Mouse (Mus musculus) left cerebral cortex, adult 8-10 months (tissue): ENCODE data around the gene Otp. TPM values are rescaled to one million over a fixed set of nuclear protein-coding genes. Genes with fewer than 3 reads are reported as not detected.

Experiments
- total RNA-seq, 4 experiments: library from RNA; stranded (reverse); gene quantifications; 2 replicates each; pipeline ENCODE4 v1.2.4; 2022

Otp gene
- total RNA-seq, 4 experiments from 2014 or later, result 0.17 to 0.84 (median 0.39) TPM

Other genes starting within 250 kb of the Otp start
- 100 to 1,000 TPM; 125 to 134 (median 128) TPM for gene Tbca, start 86.7 kb upstream of the Otp start, total RNA-seq
- gene Wdr41, start 100.7 kb downstream of the Otp start, total RNA-seq, result 10 to 100 TPM; 17.5 to 22.8 (median 21.4) TPM